Comparison of ENCODE assay signal across 12 mouse cellular contexts in genomic region chr13:54147328-54147727, GRCm38 (mm10). TPM values are rescaled to one million over a fixed set of nuclear protein-coding genes. Genes with fewer than 3 reads are reported as not detected.
DNase-seq lines count a peak whose midpoint lies in the region; TF ChIP-seq lines count a peak whose summit lies in the region.
"Had no signal": no experiment of that assay in that cellular context is flagged by ENCODE, and none has a peak within 500 bp of the region (broad histone marks: within the 10 kb centered on the region; RNA-seq: fewer than 3 reads in every experiment).

No protein-coding gene starts in this region.

- intact Hi-C loops in gastrocnemius, adult 2 months (cut with DNase I) = no loop called here

- TF ChIP-seq CTCF in gastrocnemius, adult 2 months (IDR thresholded peaks at IDR 0.05) = peak; percentile 30
- peak; percentile 63 for TF ChIP-seq CTCF in layer of hippocampus, adult 2 months (conservative IDR thresholded peaks at IDR 0.05)
- 0 out of 2 replicates have a peak, but pooled peaks have one; percentile 10 for TF ChIP-seq CTCF in cortical plate, adult 2 months (IDR thresholded peaks at IDR 0.05; ENCODE audit: extremely low read depth, insufficient read depth, low read length)

- peaks cover 3% of the 10 kb centered on the region for H3K4me1 ChIP-seq in cortical plate, adult 2 months (ENCODE audit: control insufficient read depth, insufficient read depth, low read length)
- H3K4me1 ChIP-seq: lung, embryonic 15.5 days had no signal

- no peak overlapping the region for H3K4me3 ChIP-seq in gastrocnemius, adult 2 months
- no peak overlapping the region for H3K4me3 ChIP-seq in layer of hippocampus, adult 2 months
- H3K4me3 ChIP-seq in cortical plate, adult 2 months (ENCODE audit: insufficient read depth, low read length) = no peak overlapping the region
- H3K4me3 ChIP-seq: heart, embryonic 15.5 days; lung, embryonic 15.5 days had no signal

- TF ChIP-seq POLR2A in cortical plate, adult 2 months (IDR thresholded peaks at IDR 0.05; ENCODE audit: extremely low read depth, insufficient read depth, low read length) = no peak

- H3K27ac ChIP-seq in gastrocnemius, adult 2 months = no peak overlapping the region
- no peak overlapping the region for H3K27ac ChIP-seq in layer of hippocampus, adult 2 months
- no peak overlapping the region for H3K27ac ChIP-seq in cortical plate, adult 2 months (ENCODE audit: insufficient read depth, low read length)
- H3K27ac ChIP-seq: heart, embryonic 15.5 days; lung, embryonic 15.5 days had no signal

- DNase-seq in gastrocnemius, adult 2 months = no peak
- DNase-seq in gastrocnemius, adult 18-20 months (ENCODE audit: low spot score) = no peak
- DNase-seq in layer of hippocampus, adult 2 months (ENCODE audit: low spot score in 2 of 2) = no peak
- no peak for DNase-seq in layer of hippocampus, postnatal 10 days (ENCODE audit: low spot score in 2 of 2)
- peak; percentile 8 for DNase-seq in A20 (ENCODE audit: low read depth, low spot score)
- DNase-seq in frontal cortex, postnatal 36 days (ENCODE audit: low spot score in 2 of 2) = no peak
- no peak for DNase-seq in frontal cortex, postnatal 14 days (ENCODE audit: low spot score in 2 of 2)
- DNase-seq: gastrocnemius, postnatal 14 days; midbrain, embryonic 14.5 days had no signal

RNA-seq across cellular contexts. Expression of gene Hrh2, which starts 44.6 kb away (rescaled TPM):
- total RNA-seq in gastrocnemius, adult 2 months (2021) = under 1 TPM; 0.11 to 0.15 TPM
- total RNA-seq in gastrocnemius, adult 18-20 months (2021) = under 1 TPM; 0.05 to 0.19 TPM
- 1 to 10 TPM; 6.3 to 6.9 TPM for total RNA-seq in layer of hippocampus, adult 2 months (2021)
- 1 to 10 TPM; 4.4 to 4.7 TPM for total RNA-seq in layer of hippocampus, postnatal 10 days (2021)
- polyA plus RNA-seq in cortical plate, adult 2 months (2012; rRNA removed) = 13.3 and 14.2 TPM in 2 replicates
- total RNA-seq: gastrocnemius, postnatal 14 days had no signal

Comparison
In these comparisons a context has a peak if more than half of its experiments do, and no peak if none do; other contexts are left out.
1. CTCF ChIP-seq: peak in every context shown above with its lines; median percentile 63 in layer of hippocampus, adult 2 months; 30 in gastrocnemius, adult 2 months; 10 in cortical plate, adult 2 months.
2. RNA of gene Hrh2, which starts 44.6 kb away (total RNA-seq): 6.3 to 6.9 TPM in layer of hippocampus, adult 2 months and 4.4 to 4.7 TPM in layer of hippocampus, postnatal 10 days; 0.05 to 0.19 TPM in gastrocnemius, adult 18-20 months and 0.11 to 0.15 TPM in gastrocnemius, adult 2 months; every median in the first group is over 4 times any median in the second.